Mouse (Mus musculus): ENCODE data around the gene Fzd5. TPM values are rescaled to one million over a fixed set of nuclear protein-coding genes. Genes with fewer than 3 reads are reported as not detected.

Fzd5 gene
- total RNA-seq, 1 experiment from 2014 or later = 15.4 TPM

GRCm38 (mm10) chr1:64684440-64684839 is 53.1 kb downstream of the Fzd5 start:
- DNase-seq = no peak

GRCm38 (mm10) chr1:64683039-64683438 is 54.5 kb downstream of the Fzd5 start:
- DNase-seq = no peak

- DNase-seq = no peak
Measured at GRCm38 (mm10) chr1:64681499-64681898, 56.1 kb downstream of the Fzd5 start.

Other genes with a start within 250 kb of the Fzd5 start
- gene Creb1, start 205.1 kb downstream of the Fzd5 start, total RNA-seq (2021) = 42.5 and 54.2 TPM in 2 replicates
- 16.1 and 27.7 TPM in 2 replicates for gene Mettl21a, start 120.5 kb downstream of the Fzd5 start, total RNA-seq (2021)
- 17.9 and 18.6 TPM in 2 replicates for gene Ccnyl1, start 47.3 kb downstream of the Fzd5 start, total RNA-seq (2021)
- 20.7 and 23.6 TPM in 2 replicates for gene Plekhm3, start 219.1 kb upstream of the Fzd5 start, total RNA-seq (2021)